Comparison of ENCODE assay signal across 8 mouse cellular contexts in the genomic region with DNA sequence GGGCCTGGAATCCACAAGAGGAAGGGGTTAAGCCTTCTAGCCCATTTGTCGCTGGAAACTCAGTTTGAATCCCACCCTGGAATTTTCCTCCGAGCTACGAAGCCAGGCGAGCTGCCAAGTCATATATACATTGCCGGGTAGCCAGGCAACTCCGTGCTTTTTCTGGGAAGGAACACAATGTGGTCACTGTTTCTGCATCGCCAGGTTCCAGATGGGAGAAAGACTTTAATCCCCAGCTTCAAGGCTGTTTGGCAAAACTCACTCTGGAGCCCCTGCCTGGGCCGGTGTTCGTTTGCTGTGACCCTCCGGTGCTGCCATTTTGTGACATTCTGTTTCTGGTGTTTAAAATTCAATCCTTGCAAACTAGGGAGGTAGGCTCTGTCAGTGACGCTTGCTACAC. TPM values are rescaled to one million over a fixed set of nuclear protein-coding genes. Genes with fewer than 3 reads are reported as not detected.
DNase-seq lines count a peak whose midpoint lies in the region; ATAC-seq lines count a peak whose summit lies in the region.

No protein-coding gene starts in this region.

- H3K9me3 ChIP-seq in heart, embryonic 15.5 days (replicated peaks) = no peaks in the 10 kb centered on the region
- H3K9me3 ChIP-seq in limb, embryonic 13.5 days = no peaks in the 10 kb centered on the region
- no peaks in the 10 kb centered on the region for H3K9me3 ChIP-seq in stomach, embryonic 16.5 days (replicated peaks; ENCODE audit: control insufficient read depth, low read length)

- no peak for ATAC-seq in heart, embryonic 15.5 days (replicated peaks; ENCODE audit: insufficient number of reproducible peaks, insufficient read depth, low FRiP score, low read depth)
- ATAC-seq in limb, embryonic 13.5 days (ENCODE audit: low FRiP score, low read depth) = peak; percentile 88
- ATAC-seq in stomach, embryonic 16.5 days (ENCODE audit: insufficient read depth, low FRiP score) = peak; percentile 77

- 27% methylated on average over 11 of the region's 11 CpGs for WGBS in heart, embryonic 15.5 days
- WGBS in limb, embryonic 13.5 days = 11% methylated on average over 11 of the region's 11 CpGs
- 11% methylated on average over 11 of the region's 11 CpGs for WGBS in stomach, embryonic 16.5 days

- H3K4me3 ChIP-seq in heart, embryonic 15.5 days = no peak overlapping the region
- no peak overlapping the region for H3K4me3 ChIP-seq in limb, embryonic 13.5 days
- no peak overlapping the region for H3K4me3 ChIP-seq in stomach, embryonic 16.5 days (replicated peaks; ENCODE audit: low read length)

- no peak for DNase-seq in heart, postnatal 4 days
- peak; percentile 6 to 9 for DNase-seq in right cerebral cortex, adult 2 months (ENCODE audit: low spot score in 2 of 2)
- no peak for DNase-seq in right cerebral cortex, adult 18-20 months
- DNase-seq in spleen, postnatal 4 days (ENCODE audit: low spot score in 2 of 2) = no peak
- DNase-seq in yolk sac, embryonic 10.5 days (ENCODE audit: low spot score) = no peak

- no peak overlapping the region for H3K9ac ChIP-seq in heart, embryonic 15.5 days
- H3K9ac ChIP-seq in limb, embryonic 13.5 days = no peak overlapping the region; the same call in 1 of the 2 replicates
- peak overlapping the region; percentile 38; the same call in 1 of the 2 replicates for H3K9ac ChIP-seq in stomach, embryonic 16.5 days (ENCODE audit: low read length)

- H3K4me2 ChIP-seq in heart, embryonic 15.5 days = no peak overlapping the region
- peak overlapping the region; percentile 25 for H3K4me2 ChIP-seq in limb, embryonic 13.5 days (replicated peaks)
- H3K4me2 ChIP-seq in stomach, embryonic 16.5 days (ENCODE audit: low read depth, low read length) = peak overlapping the region; percentile 16; the same call in 1 of the 2 replicates

- no peaks in the 10 kb centered on the region for H3K36me3 ChIP-seq in heart, embryonic 15.5 days
- H3K36me3 ChIP-seq in limb, embryonic 13.5 days = no peaks in the 10 kb centered on the region
- no peaks in the 10 kb centered on the region for H3K36me3 ChIP-seq in stomach, embryonic 16.5 days (ENCODE audit: control insufficient read depth, insufficient read depth, low read length)

- H3K4me1 ChIP-seq in heart, embryonic 15.5 days (replicated peaks) = peaks cover 43% of the 10 kb centered on the region
- peaks cover 66% of the 10 kb centered on the region for H3K4me1 ChIP-seq in limb, embryonic 13.5 days
- peaks cover 49% of the 10 kb centered on the region for H3K4me1 ChIP-seq in stomach, embryonic 16.5 days (ENCODE audit: control insufficient read depth, insufficient read depth, low read length)

- H3K27ac ChIP-seq in heart, embryonic 15.5 days = peak overlapping the region; percentile 73
- peak overlapping the region; percentile 98 for H3K27ac ChIP-seq in limb, embryonic 13.5 days
- H3K27ac ChIP-seq in stomach, embryonic 16.5 days (ENCODE audit: low read length) = peak overlapping the region; percentile 94

- no peaks in the 10 kb centered on the region for H3K27me3 ChIP-seq in heart, embryonic 15.5 days
- no peaks in the 10 kb centered on the region for H3K27me3 ChIP-seq in limb, embryonic 13.5 days
- no peaks in the 10 kb centered on the region for H3K27me3 ChIP-seq in stomach, embryonic 16.5 days (ENCODE audit: control insufficient read depth, insufficient read depth, low read length)

RNA-seq across cellular contexts. Expression of gene Usp29, which starts 51.2 kb away (rescaled TPM):
- polyA plus RNA-seq in heart, embryonic 15.5 days (2015; fragmentation: Nextera tagmentation; extraction: Ambion mirVana) = 5.4 and 5.6 TPM in 2 replicates
- 1 to 10 TPM; 4.5 to 4.6 TPM for total RNA-seq in heart, postnatal 4 days (2021)
- polyA plus RNA-seq in limb, embryonic 13.5 days (2015; fragmentation: Nextera tagmentation; extraction: Ambion mirVana) = 13.4 and 14.9 TPM in 2 replicates
- 4.9 and 5.6 TPM in 2 replicates for polyA plus RNA-seq in stomach, embryonic 16.5 days (2015; fragmentation: Nextera tagmentation; extraction: Ambion mirVana)

RNA-seq across cellular contexts. Expression of gene Peg3, which starts 51.3 kb away (rescaled TPM):
- 82.4 and 108 TPM in 2 replicates for polyA plus RNA-seq in heart, embryonic 15.5 days (2015; fragmentation: Nextera tagmentation; extraction: Ambion mirVana)
- total RNA-seq in heart, postnatal 4 days (2021) = 10 to 100 TPM; 69.5 to 75.3 TPM
- 230 and 252 TPM in 2 replicates for polyA plus RNA-seq in limb, embryonic 13.5 days (2015; fragmentation: Nextera tagmentation; extraction: Ambion mirVana)
- polyA plus RNA-seq in stomach, embryonic 16.5 days (2015; fragmentation: Nextera tagmentation; extraction: Ambion mirVana) = 148 and 157 TPM in 2 replicates

Comparison
In these comparisons a context has a peak if more than half of its experiments do, and no peak if none do; other contexts are left out.
1. DNase-seq: peak in right cerebral cortex, adult 2 months (2 of 2); none in heart, postnatal 4 days (single experiment), right cerebral cortex, adult 18-20 months (single experiment), spleen, postnatal 4 days (0 of 2) and yolk sac, embryonic 10.5 days (single experiment).
2. Peak in every context shown above with its lines, with median percentiles within 50 percentile points of each other: H3K27ac ChIP-seq.